Mouse (Mus musculus): ENCODE data around the gene Grik2.
"Not testable (repeated sequence)": the region's sequence is repeated elsewhere in the genome, so short reads cannot be mapped to it uniquely, and the experiment has no call there.

The Grik2 gene

GRCm38 (mm10) chr10:49365262-49365661 is 423.3 kb downstream of the Grik2 start:
- DNase-seq (ENCODE audit: low spot score in 2 of 2) = no peak

GRCm38 (mm10) chr10:49322413-49322812 is 466.2 kb downstream of the Grik2 start:
- no peak for DNase-seq (ENCODE audit: low spot score in 2 of 2)

GRCm38 (mm10) chr10:49319880-49320279 is 468.7 kb downstream of the Grik2 start:
- DNase-seq (ENCODE audit: low spot score in 2 of 2) = no peak

GRCm38 (mm10) chr10:49256247-49256939 is 532.2 kb downstream of the Grik2 start:
- no peak for DNase-seq (ENCODE audit: low spot score in 2 of 2)

- not testable (repeated sequence) for DNase-seq (ENCODE audit: low spot score in 2 of 2)
Observed at GRCm38 (mm10) chr10:49237356-49237755, 551.2 kb downstream of the Grik2 start.

- DNase-seq (ENCODE audit: low spot score in 2 of 2) = not testable (repeated sequence)
Observed at GRCm38 (mm10) chr10:49236844-49237243, 551.7 kb downstream of the Grik2 start.

GRCm38 (mm10) chr10:49220096-49220495 is 568.5 kb downstream of the Grik2 start:
- DNase-seq (ENCODE audit: low spot score in 2 of 2) = no peak

GRCm38 (mm10) chr10:49219631-49220030 is 568.9 kb downstream of the Grik2 start:
- DNase-seq (ENCODE audit: low spot score in 2 of 2) = no peak

- no peak for DNase-seq (ENCODE audit: low spot score in 2 of 2)
Observed at GRCm38 (mm10) chr10:49191773-49192371, 596.7 kb downstream of the Grik2 start.

- DNase-seq (ENCODE audit: low spot score in 2 of 2) = no peak
Observed at GRCm38 (mm10) chr10:49191291-49191690, 597.3 kb downstream of the Grik2 start.

- no peak for DNase-seq (ENCODE audit: low spot score in 2 of 2)
Observed at GRCm38 (mm10) chr10:49154134-49154533, 634.4 kb downstream of the Grik2 start.

- DNase-seq (ENCODE audit: low spot score in 2 of 2) = not testable (repeated sequence)
Observed at GRCm38 (mm10) chr10:49151496-49151895, 637.1 kb downstream of the Grik2 start.

GRCm38 (mm10) chr10:49149714-49150113 is 638.9 kb downstream of the Grik2 start:
- no peak for DNase-seq (ENCODE audit: low spot score in 2 of 2)

- DNase-seq (ENCODE audit: low spot score in 2 of 2) = no peak
Observed at GRCm38 (mm10) chr10:49142658-49143057, 645.9 kb downstream of the Grik2 start.

- no peak for DNase-seq (ENCODE audit: low spot score in 2 of 2)
Observed at GRCm38 (mm10) chr10:49136816-49137215, 651.8 kb downstream of the Grik2 start.

- DNase-seq (ENCODE audit: low spot score in 2 of 2) = no peak
Observed at GRCm38 (mm10) chr10:49131311-49131710, 657.3 kb downstream of the Grik2 start.

GRCm38 (mm10) chr10:49050339-49050738 is 738.2 kb downstream of the Grik2 start:
- DNase-seq (ENCODE audit: low spot score in 2 of 2) = no peak

- DNase-seq (ENCODE audit: low spot score in 2 of 2) = no peak
Observed at GRCm38 (mm10) chr10:49049391-49049790, 739.2 kb downstream of the Grik2 start.

All from right cerebral cortex, postnatal 10 days (tissue).